11 mouse cellular contexts compared by ENCODE assay signal in genomic region chr9:116903304-116903993, GRCm38 (mm10).
DNase-seq lines count a peak whose midpoint lies in the region; ATAC-seq and TF ChIP-seq lines count a peak whose summit lies in the region.
"Had no signal": no experiment of that assay in that cellular context is flagged by ENCODE, and none has a peak within 500 bp of the region (broad histone marks: within the 10 kb centered on the region; RNA-seq: fewer than 3 reads in every experiment).

No protein-coding gene starts in this region.

- H3K27me3 ChIP-seq in kidney, postnatal 0 days (ENCODE audit: insufficient read depth, low read length), result no peaks in the 10 kb centered on the region
- H3K27me3 ChIP-seq in Patski, result no peaks in the 10 kb centered on the region
- no peaks in the 10 kb centered on the region for H3K27me3 ChIP-seq in embryonic facial prominence, embryonic 13.5 days
- H3K27me3 ChIP-seq: heart, embryonic 15.5 days had no signal

- H3K9ac ChIP-seq in kidney, postnatal 0 days (ENCODE audit: low read depth, low read length), result no peak overlapping the region
- no peak overlapping the region for H3K9ac ChIP-seq in embryonic facial prominence, embryonic 13.5 days
- H3K9ac ChIP-seq: heart, embryonic 15.5 days had no signal

- no peak overlapping the region for H3K4me2 ChIP-seq in kidney, postnatal 0 days (ENCODE audit: low read length)
- H3K4me2 ChIP-seq in embryonic facial prominence, embryonic 13.5 days, result peak overlapping the region; percentile 23; the same call in 1 of the 2 replicates
- H3K4me2 ChIP-seq: heart, embryonic 15.5 days had no signal

- POLR2A ChIA-PET in Patski (lab: Charles Lee), result interaction anchor here (0.6 kb wide), 1 partner anchor 116 kb away, joined by 3 read pairs; no protein-coding TSS in a partner anchor

- H3K9me3 ChIP-seq in kidney, postnatal 0 days (replicated peaks; ENCODE audit: low read length), result no peaks in the 10 kb centered on the region
- no peaks in the 10 kb centered on the region for H3K9me3 ChIP-seq in embryonic facial prominence, embryonic 13.5 days
- H3K9me3 ChIP-seq: heart, embryonic 15.5 days had no signal

- peak overlapping the region; percentile 58; the same call in 1 of the 2 replicates for H3K27ac ChIP-seq in kidney, postnatal 0 days
- H3K27ac ChIP-seq in embryonic facial prominence, embryonic 13.5 days, result peak overlapping the region; percentile 56; the same call in 1 of the 2 replicates
- H3K27ac ChIP-seq: heart, embryonic 15.5 days had no signal

- no peaks in the 10 kb centered on the region for H3K36me3 ChIP-seq in kidney, postnatal 0 days (ENCODE audit: insufficient read depth, low read length)
- H3K36me3 ChIP-seq in embryonic facial prominence, embryonic 13.5 days, result no peaks in the 10 kb centered on the region
- H3K36me3 ChIP-seq: heart, embryonic 15.5 days had no signal

- DNase-seq in kidney, postnatal 0 days (ENCODE audit: low spot score), result peak; percentile 52
- no peak for DNase-seq in kidney, adult 8-10 months
- DNase-seq in Patski (ENCODE audit: low read depth, low spot score), result peak; percentile 68
- peak; percentile 69 for DNase-seq in mesoderm, embryonic 11.5 days (ENCODE audit: low read depth, low spot score)
- DNase-seq in B cell, adult 2 months, result no peak
- no peak for DNase-seq in cerebellum, adult 11 months
- DNase-seq: liver; thymus, adult 18-20 months had no signal

- ATAC-seq in kidney, postnatal 0 days (replicated peaks; ENCODE audit: low FRiP score, low read depth), result no peak
- peak; percentile 57 for ATAC-seq in Patski
- ATAC-seq in embryonic facial prominence, embryonic 13.5 days (ENCODE audit: insufficient number of reproducible peaks, insufficient read depth, low FRiP score, low TSS enrichment, low read depth), result peak; percentile 64
- ATAC-seq in erythroid progenitor cell, adult 5-6 weeks (replicated peaks; ENCODE audit: low FRiP score, poor library complexity, severe bottlenecking), result no peak

- in situ Hi-C loops in Patski (cut with MboI; ENCODE audit: low pct_unique_long_range_greater_than_20kb), result no loop called here

- no peak overlapping the region for H3K4me3 ChIP-seq in kidney, postnatal 0 days (replicated peaks; ENCODE audit: low read depth, low read length)
- H3K4me3 ChIP-seq in embryonic facial prominence, embryonic 13.5 days, result no peak overlapping the region
- H3K4me3 ChIP-seq: heart, embryonic 15.5 days had no signal

- H3K4me1 ChIP-seq in kidney, postnatal 0 days (replicated peaks; ENCODE audit: insufficient read depth, low read length), result no peaks in the 10 kb centered on the region; the same call in 1 of the 2 replicates
- peaks cover 26% of the 10 kb centered on the region for H3K4me1 ChIP-seq in embryonic facial prominence, embryonic 13.5 days
- H3K4me1 ChIP-seq: heart, embryonic 15.5 days had no signal

- 28% methylated on average over 11 of the region's 11 CpGs for WGBS in kidney, postnatal 0 days
- WGBS in embryonic facial prominence, embryonic 13.5 days, result 11% methylated on average over 11 of the region's 11 CpGs

- no peak for TF ChIP-seq CTCF in kidney, postnatal 0 days (IDR thresholded peaks at IDR 0.05; ENCODE audit: low read depth)
- TF ChIP-seq CTCF in Patski (IDR thresholded peaks at IDR 0.05), result no peak

- CTCF ChIA-PET in Patski (lab: Charles Lee), result interaction anchor here (0.9 to 1.6 kb wide), 3 partner anchors 9 to 24 kb away, joined by 3 to 4 read pairs (median 3); no protein-coding TSS in a partner anchor

Comparison
In these comparisons a context has a peak if more than half of its experiments do, and no peak if none do; other contexts are left out.
1. DNase-seq: peak in kidney, postnatal 0 days (single experiment), Patski (single experiment) and mesoderm, embryonic 11.5 days (single experiment); none in kidney, adult 8-10 months (0 of 2), B cell, adult 2 months (0 of 2) and cerebellum, adult 11 months (single experiment).
2. ATAC-seq: peak in Patski (single experiment) and embryonic facial prominence, embryonic 13.5 days (single experiment); none in kidney, postnatal 0 days (single experiment) and erythroid progenitor cell, adult 5-6 weeks (single experiment).